Mouse (Mus musculus) liver, embryonic 14.5 days (tissue): ENCODE results near the gene Fbxo48.

Experiments used
- CTCF ChIP-seq: IDR thresholded peaks from 2 replicates; pipeline ENCODE4 v1.5.1; 2016; ENCODE audit warnings: antibody characterized with exemption, low read depth, control low read depth
- EP300 ChIP-seq: IDR thresholded peaks from 2 replicates; pipeline ENCODE4 v1.6.1; 2016; ENCODE audit warnings: antibody characterized with exemption, low read depth

DNA sequence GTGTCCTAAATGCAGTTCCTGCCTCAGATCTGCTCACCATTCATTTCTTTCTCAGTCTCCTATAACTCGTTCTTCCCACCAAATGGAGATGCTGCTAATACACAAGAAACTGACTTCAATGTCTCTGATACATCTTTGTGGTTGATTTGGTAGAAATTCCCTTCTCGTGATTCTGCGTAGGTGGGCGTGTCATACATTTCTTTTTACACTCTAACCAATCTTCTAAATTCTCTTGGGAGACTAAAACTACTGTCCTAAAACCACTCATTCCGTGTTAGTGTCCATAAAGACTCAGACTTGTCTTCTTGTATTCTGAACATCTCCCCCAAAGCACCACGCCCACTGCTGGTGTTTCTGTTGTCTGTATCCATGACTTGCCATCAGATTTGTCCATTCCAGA, 5.9 kb downstream of the Fbxo48 start:
- TF ChIP-seq CTCF (no peak), EP300 (no peak)
